Mouse (Mus musculus) kidney, adult 2 months (tissue): ENCODE data around the gene Gm37240.
"Not testable (repeated sequence)": the region's sequence is repeated elsewhere in the genome, so short reads cannot be mapped to it uniquely, and the experiment has no call there.

Source experiments
- CTCF ChIP-seq: fragments of 200-500 bp; conservative IDR thresholded peaks from 2 replicates; pipeline ENCODE4 v1.5.1; 2011; ENCODE audit warnings: low read depth, mild to moderate bottlenecking, control low read depth, low read length, moderate library complexity, mixed read lengths; ENCODE audit not compliant: insufficient read depth, insufficient read length
- POLR2A ChIP-seq: fragments of 200-500 bp; IDR thresholded peaks from one replicate; pipeline ENCODE4 v1.6.1; 2011; ENCODE audit warnings: low read depth, low read length, control low read depth

GRCm38 (mm10) chr3:84542450-84542849, 1344.9 kb downstream of the Gm37240 start:
- TF ChIP-seq CTCF = 0 out of 2 replicates have a peak, but pooled peaks have one; percentile 17
- TF ChIP-seq POLR2A = not testable (repeated sequence)
